Mouse (Mus musculus) embryonic facial prominence, embryonic 10.5 days (tissue): ENCODE data around the gene Abcc4. TPM values are rescaled to one million over a fixed set of nuclear protein-coding genes. Genes with fewer than 3 reads are reported as not detected.

Source experiments
- DNase-seq: peaks from one replicate; pipeline ENCODE4 v3.0.0-alpha.2; 2017; ENCODE audit warnings: low spot score
- H3K27ac ChIP-seq: fragments of 300-500 bp; sonication (generic); replicated peaks from 2 replicates; pipeline ENCODE4 v1.5.1; 2016; ENCODE audit warnings: mild to moderate bottlenecking
- H3K27me3 ChIP-seq: fragments of 300-500 bp; sonication (generic); replicated peaks from 2 replicates; pipeline ENCODE4 v1.6.1; 2016; ENCODE audit warnings: low read depth, mild to moderate bottlenecking; ENCODE audit not compliant: poor library complexity, severe bottlenecking
- H3K36me3 ChIP-seq: fragments of 300-500 bp; sonication (generic); replicated peaks from 2 replicates; pipeline ENCODE4 v1.6.1; 2016; ENCODE audit warnings: mild to moderate bottlenecking, moderate library complexity
- H3K4me1 ChIP-seq: fragments of 300-500 bp; sonication (generic); 2 replicates; pipeline ENCODE4 v1.6.1; 2016
- H3K4me3 ChIP-seq: fragments of 300-500 bp; sonication (generic); 2 replicates; pipeline ENCODE4 v1.5.1; 2016; ENCODE audit warnings: mild to moderate bottlenecking, moderate library complexity
- H3K9me3 ChIP-seq: fragments of 300-500 bp; sonication (generic); 2 replicates; pipeline ENCODE4 v1.6.1; 2016; ENCODE audit warnings: mild to moderate bottlenecking
- WGBS: fragments of 180-500 bp; shearing (Covaris S2); methylation state at CpG from one replicate; pipeline ENCODE4 v1.1.7; 2016; 5-methylcytosine and 5-hydroxymethylcytosine counted together
- polyA plus RNA-seq: library from polyadenylated mRNA; unstranded; fragments of >200 nt; fragmentation: Nextera tagmentation; extraction: Ambion mirVana; gene quantifications from 2 replicates; pipeline ENCODE4 v1.2.1, GENCODE M21; 2016

Abcc4 gene
- polyA plus RNA-seq, 1 experiment from 2014 or later = 3.2 TPM

GRCm38 (mm10) chr14:118667499-118667898, 38.5 kb downstream of the Abcc4 start:
- peaks cover 11% of the 10 kb centered on the region for H3K4me1 ChIP-seq
- H3K27me3 ChIP-seq = no peaks in the 10 kb centered on the region
- H3K4me3 ChIP-seq = no peak overlapping the region
- 87% methylated on average over 6 of the region's 6 CpGs for whole genome bisulfite sequencing
- no peaks in the 10 kb centered on the region for H3K9me3 ChIP-seq
- no peak for DNase-seq
- no peak overlapping the region for H3K27ac ChIP-seq
- no peaks in the 10 kb centered on the region for H3K36me3 ChIP-seq

GRCm38 (mm10) chr14:118664661-118665060, 41.4 kb downstream of the Abcc4 start:
- no peaks in the 10 kb centered on the region for H3K36me3 ChIP-seq
- H3K9me3 ChIP-seq = no peaks in the 10 kb centered on the region
- no peak for DNase-seq
- peaks cover 23% of the 10 kb centered on the region for H3K4me1 ChIP-seq
- WGBS = 87% methylated on average over 7 of the region's 7 CpGs
- no peak overlapping the region for H3K4me3 ChIP-seq
- H3K27me3 ChIP-seq = no peaks in the 10 kb centered on the region
- H3K27ac ChIP-seq = no peak overlapping the region

- Histone ChIP-seq H3K27me3 (no peaks in the 10 kb centered on the region), H3K9me3 (no peaks in the 10 kb centered on the region), H3K27ac (no peak overlapping the region), H3K36me3 (no peaks in the 10 kb centered on the region), H3K4me3 (no peak overlapping the region), H3K4me1 (peaks cover 29% of the 10 kb centered on the region)
- DNase-seq = no peak
- 93% methylated on average over 18 of the region's 18 CpGs for WGBS
Measured at GRCm38 (mm10) chr14:118662625-118663276, 43.3 kb downstream of the Abcc4 start.

DNA sequence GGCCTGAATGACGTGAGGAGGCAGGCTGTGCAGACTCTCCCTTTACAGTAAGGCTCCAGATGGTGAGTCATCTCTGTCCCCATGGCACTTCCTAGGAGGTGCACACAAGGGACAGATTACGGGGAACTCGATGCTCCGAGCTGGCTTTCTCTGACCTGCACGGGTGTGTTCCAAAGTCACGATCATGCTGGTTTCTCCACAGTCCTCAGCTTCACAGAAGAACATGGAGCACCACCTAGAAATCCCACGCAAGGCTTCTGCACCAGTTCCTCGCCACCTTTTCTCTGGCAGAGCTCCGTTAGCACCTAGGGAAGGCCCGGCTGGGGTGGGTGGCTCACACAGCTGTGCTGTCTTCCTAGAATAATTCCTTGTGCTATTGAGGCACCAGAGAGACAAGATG, 43.9 kb downstream of the Abcc4 start:
- H3K36me3 ChIP-seq = no peaks in the 10 kb centered on the region
- no peaks in the 10 kb centered on the region for H3K27me3 ChIP-seq
- H3K27ac ChIP-seq = no peak overlapping the region
- no peak overlapping the region for H3K4me3 ChIP-seq
- DNase-seq = no peak
- 89% methylated on average over 10 of the region's 10 CpGs for WGBS
- H3K4me1 ChIP-seq = peaks cover 32% of the 10 kb centered on the region
- no peaks in the 10 kb centered on the region for H3K9me3 ChIP-seq

- DNase-seq = no peak
- no peaks in the 10 kb centered on the region for H3K36me3 ChIP-seq
Measured at GRCm38 (mm10) chr14:118659230-118659629, 46.8 kb downstream of the Abcc4 start.

GRCm38 (mm10) chr14:118658328-118658692, 47.7 kb downstream of the Abcc4 start:
- H3K9me3 ChIP-seq = no peaks in the 10 kb centered on the region
- no peak overlapping the region for H3K27ac ChIP-seq
- H3K4me3 ChIP-seq = no peak overlapping the region
- H3K27me3 ChIP-seq = no peaks in the 10 kb centered on the region
- no peak for DNase-seq
- peaks cover 21% of the 10 kb centered on the region for H3K4me1 ChIP-seq
- no peaks in the 10 kb centered on the region for H3K36me3 ChIP-seq
- whole genome bisulfite sequencing = 83% methylated on average over 8 of the region's 8 CpGs

More at GRCm38 (mm10) chr14:118659230-118659629, 46.8 kb downstream of the Abcc4 start:
- no peaks in the 10 kb centered on the region for H3K9me3 ChIP-seq
- no peak overlapping the region for H3K27ac ChIP-seq
- no peak overlapping the region for H3K4me3 ChIP-seq
- H3K4me1 ChIP-seq = peaks cover 28% of the 10 kb centered on the region
- no peaks in the 10 kb centered on the region for H3K27me3 ChIP-seq

- Histone ChIP-seq H3K27ac (no peak overlapping the region), H3K4me1 (peaks cover 21% of the 10 kb centered on the region), H3K4me3 (no peak overlapping the region), H3K27me3 (no peaks in the 10 kb centered on the region), H3K9me3 (no peaks in the 10 kb centered on the region), H3K36me3 (no peaks in the 10 kb centered on the region)
- 68% methylated on average over 20 of the region's 20 CpGs for WGBS
- DNase-seq = no peak
Measured at GRCm38 (mm10) chr14:118657673-118658327, 48.2 kb downstream of the Abcc4 start.

DNA sequence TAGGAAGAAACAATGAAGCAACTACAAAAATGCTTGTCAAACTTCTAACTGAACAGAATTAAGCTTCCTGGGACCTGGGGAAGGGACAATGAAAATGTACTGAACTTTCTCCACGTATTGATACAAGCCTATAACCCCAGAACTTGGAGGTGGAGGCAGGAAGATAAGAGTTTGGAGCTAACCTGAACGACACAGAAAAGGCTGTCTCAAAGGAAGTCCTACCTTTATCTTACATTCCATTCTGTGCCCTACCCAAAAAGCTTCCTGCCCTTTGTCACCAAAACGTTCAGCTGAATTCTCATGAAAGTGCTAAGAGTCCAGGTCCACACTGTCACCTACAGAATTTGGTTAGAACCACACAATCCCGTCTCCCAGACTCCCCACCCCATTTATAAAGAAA, 48.8 kb downstream of the Abcc4 start:
- Histone ChIP-seq H3K4me3 (no peak overlapping the region), H3K27ac (no peak overlapping the region), H3K27me3 (no peaks in the 10 kb centered on the region), H3K36me3 (no peaks in the 10 kb centered on the region), H3K9me3 (no peaks in the 10 kb centered on the region), H3K4me1 (peaks cover 21% of the 10 kb centered on the region)
- no peak for DNase-seq
- WGBS = 70% methylated on average over 4 of the region's 4 CpGs

- Histone ChIP-seq H3K36me3 (no peaks in the 10 kb centered on the region), H3K27me3 (no peaks in the 10 kb centered on the region), H3K27ac (no peak overlapping the region), H3K9me3 (no peaks in the 10 kb centered on the region), H3K4me3 (no peak overlapping the region), H3K4me1 (peaks cover 20% of the 10 kb centered on the region)
- 79% methylated on average over 7 of the region's 7 CpGs for WGBS
- DNase-seq = no peak
Measured at GRCm38 (mm10) chr14:118656036-118656435, 50.0 kb downstream of the Abcc4 start.

DNA sequence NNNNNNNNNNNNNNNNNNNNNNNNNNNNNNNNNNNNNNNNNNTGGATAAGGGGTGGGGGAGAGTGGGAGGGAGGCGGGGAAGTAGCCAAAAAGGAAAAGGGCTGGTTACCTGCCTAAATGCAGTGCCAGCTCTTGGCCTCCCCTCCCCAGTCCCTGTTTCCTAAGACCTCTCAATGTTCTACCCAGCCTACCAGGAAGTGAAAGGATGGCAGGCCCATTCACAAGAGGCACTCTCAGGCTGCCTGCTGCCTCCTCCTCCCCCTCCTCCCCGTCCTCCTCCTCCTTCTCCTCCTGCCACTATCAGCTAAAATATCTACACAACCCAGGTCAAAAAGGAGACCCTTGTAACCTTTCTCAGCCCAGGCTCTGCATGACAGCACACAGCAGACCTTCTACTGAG, 51.1 kb downstream of the Abcc4 start:
- 79% methylated on average over 2 of the region's 2 CpGs for WGBS
- no peaks in the 10 kb centered on the region for H3K9me3 ChIP-seq
- DNase-seq = no peak
- H3K27me3 ChIP-seq = no peaks in the 10 kb centered on the region
- no peak overlapping the region for H3K27ac ChIP-seq
- H3K4me3 ChIP-seq = no peak overlapping the region
- H3K36me3 ChIP-seq = no peaks in the 10 kb centered on the region
- H3K4me1 ChIP-seq = peaks cover 11% of the 10 kb centered on the region

GRCm38 (mm10) chr14:118651704-118652439, 54.1 kb downstream of the Abcc4 start:
- no peaks in the 10 kb centered on the region for H3K4me1 ChIP-seq
- H3K9me3 ChIP-seq = no peaks in the 10 kb centered on the region
- H3K27ac ChIP-seq = no peak overlapping the region
- no peaks in the 10 kb centered on the region for H3K36me3 ChIP-seq
- 86% methylated on average over 20 of the region's 20 CpGs for whole genome bisulfite sequencing
- no peak for DNase-seq
- no peak overlapping the region for H3K4me3 ChIP-seq
- no peaks in the 10 kb centered on the region for H3K27me3 ChIP-seq

DNA sequence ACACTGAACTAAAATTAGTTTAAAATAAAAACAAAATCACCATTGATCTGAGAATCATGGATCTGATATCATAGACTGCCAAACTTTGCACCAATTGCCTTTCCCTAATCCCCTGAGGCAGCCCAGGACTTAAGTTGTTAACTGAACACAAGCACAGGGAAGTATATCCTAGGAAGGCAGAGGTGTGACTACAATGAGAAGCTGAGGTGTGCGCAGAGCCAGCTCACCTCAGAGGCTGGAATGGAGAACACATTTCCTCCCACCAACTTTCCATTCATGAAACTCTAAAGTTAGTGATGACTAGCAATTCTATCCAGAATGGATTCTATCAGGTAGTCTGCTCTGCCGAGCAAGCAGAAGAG, 56.1 kb downstream of the Abcc4 start:
- DNase-seq = no peak
- Histone ChIP-seq H3K27me3 (no peaks in the 10 kb centered on the region), H3K36me3 (no peaks in the 10 kb centered on the region), H3K27ac (no peak overlapping the region), H3K4me1 (no peaks in the 10 kb centered on the region), H3K9me3 (no peaks in the 10 kb centered on the region), H3K4me3 (no peak overlapping the region)
- 95% methylated on average over 2 of the region's 2 CpGs for WGBS
